Mouse (Mus musculus) thymus, postnatal 14 days (tissue): ENCODE measurements at regions not wholly inside any gene's neighbourhood (a gene's known extent, or its start where the extent isn't known, plus 50 kb on each side); places are given as distances from the start of the nearest gene placed in this dataset.
"Not testable (repeated sequence)": the region's sequence is repeated elsewhere in the genome, so short reads cannot be mapped to it uniquely, and the experiment has no call there.

Experiments
- DNase-seq: peaks from one replicate; pipeline ENCODE4 v3.0.0; 2021

GRCm38 (mm10) chr3:37815771-37816170, 91.5 kb upstream of the Gm5148 start:
- no peak for DNase-seq

DNA sequence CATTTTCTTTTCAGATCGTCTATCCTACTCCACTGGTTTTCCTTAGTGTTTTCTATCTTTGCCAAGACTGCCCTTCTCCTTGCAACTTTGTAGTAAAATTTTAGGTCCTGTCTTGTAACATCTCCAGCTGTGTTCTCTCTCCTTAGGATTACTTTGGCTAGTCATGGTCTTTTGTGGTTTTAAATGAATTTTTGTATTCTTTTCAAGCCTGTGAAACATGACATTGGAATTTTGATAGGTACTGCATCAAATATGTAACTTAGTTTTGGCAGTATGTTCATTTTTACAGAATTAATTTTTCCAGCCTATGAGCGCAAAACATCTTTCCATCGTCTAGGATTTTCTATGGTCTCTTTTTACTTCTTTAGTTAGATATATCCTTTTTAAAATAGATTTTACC, 88.6 kb upstream of the Gm5148 start:
- DNase-seq = no peak

DNA sequence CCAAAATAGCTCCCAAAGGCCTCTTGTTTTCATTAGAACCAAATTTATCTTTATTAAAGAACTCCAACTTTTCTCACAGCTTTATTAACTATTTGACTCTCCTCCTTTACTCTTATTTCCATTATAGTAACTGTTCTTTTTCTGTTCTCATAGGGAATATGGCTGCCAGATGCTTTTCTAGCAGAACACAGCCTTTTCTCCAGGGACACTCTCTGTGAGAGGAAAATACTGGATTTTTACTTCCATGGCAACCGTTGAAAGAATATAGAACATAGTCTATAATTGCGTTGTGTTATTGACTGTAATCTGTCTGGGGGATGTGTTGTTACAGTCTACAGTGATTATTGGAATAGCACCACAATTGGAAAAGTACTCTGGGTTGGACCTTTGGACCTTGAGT, 87.1 kb upstream of the Gm5148 start:
- no peak for DNase-seq

- DNase-seq = no peak
Measured at GRCm38 (mm10) chr3:37810763-37811162, 86.5 kb upstream of the Gm5148 start.

GRCm38 (mm10) chr3:37805805-37806148, 81.5 kb upstream of the Gm5148 start:
- DNase-seq = peak; percentile 78

DNA sequence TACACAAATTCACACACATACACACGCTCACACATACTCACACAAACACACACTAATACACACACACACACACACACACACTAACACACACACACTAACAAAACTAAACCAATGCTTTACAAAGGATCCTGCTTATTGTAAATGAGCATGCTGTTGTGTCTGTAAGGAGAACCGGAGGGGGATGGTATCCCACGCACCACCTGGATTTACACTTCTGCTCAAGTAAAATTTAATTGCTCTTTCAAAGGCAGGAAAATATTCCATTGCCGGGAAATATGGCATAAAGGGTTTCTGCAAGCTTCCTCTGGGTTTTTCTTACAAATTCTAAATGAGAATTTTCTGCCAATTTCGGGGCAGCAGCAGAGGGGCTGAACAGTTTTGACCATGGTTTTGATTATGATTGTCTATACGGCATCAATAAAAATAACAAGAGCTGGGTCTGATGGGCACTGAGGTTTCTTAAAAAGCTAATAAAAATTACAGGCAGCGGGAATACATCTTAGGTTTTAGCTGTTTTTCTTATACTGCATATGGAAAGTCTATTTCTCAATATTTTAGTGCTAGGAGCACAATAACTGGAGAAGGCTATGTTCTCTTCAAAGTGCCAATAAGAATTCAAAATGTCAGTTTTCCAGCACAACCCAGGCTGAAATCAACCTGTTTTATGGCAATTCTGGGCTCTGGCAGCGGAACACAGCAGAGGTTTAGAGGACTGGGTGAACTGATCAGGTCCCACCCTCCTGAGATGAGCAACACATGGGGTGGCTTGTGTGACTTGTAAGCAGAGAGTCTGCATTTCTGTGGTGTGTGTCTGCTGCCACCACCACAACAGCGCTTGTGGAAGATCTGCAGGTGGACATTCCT, 80.9 kb upstream of the Gm5148 start:
- DNase-seq = peak; percentile 21

- peak; percentile 73 for DNase-seq
Measured at GRCm38 (mm10) chr3:37804261-37804660, 80.0 kb upstream of the Gm5148 start.

- DNase-seq = not testable (repeated sequence)
Measured at GRCm38 (mm10) chr3:37803781-37804180, 79.5 kb upstream of the Gm5148 start.

DNA sequence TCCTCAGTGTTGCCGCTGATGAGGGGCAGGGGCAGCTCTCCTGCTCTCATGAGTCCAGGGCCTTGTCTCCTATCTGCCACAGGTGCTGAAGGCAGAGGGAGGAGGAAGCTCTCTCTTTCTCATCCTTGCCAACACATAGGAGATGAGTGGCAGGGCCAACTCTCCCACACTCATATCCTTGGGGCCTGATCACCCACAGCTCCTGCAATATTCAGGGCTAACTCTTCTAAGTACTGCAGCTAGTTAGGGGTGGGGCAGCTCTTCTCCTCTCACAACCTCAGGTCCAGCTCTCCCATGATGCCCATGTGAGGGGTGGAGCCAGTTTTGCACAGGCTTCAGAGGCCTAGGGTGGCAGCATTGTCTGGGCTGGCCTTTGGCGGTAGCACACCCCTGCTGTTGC, 77.3 kb upstream of the Gm5148 start:
- DNase-seq = no peak

- no peak for DNase-seq
Measured at GRCm38 (mm10) chr3:37799809-37800208, 75.5 kb upstream of the Gm5148 start.

GRCm38 (mm10) chr3:37789711-37790110, 65.4 kb upstream of the Gm5148 start:
- no peak for DNase-seq

GRCm38 (mm10) chr3:37789143-37789697, 64.9 kb upstream of the Gm5148 start:
- no peak for DNase-seq

DNA sequence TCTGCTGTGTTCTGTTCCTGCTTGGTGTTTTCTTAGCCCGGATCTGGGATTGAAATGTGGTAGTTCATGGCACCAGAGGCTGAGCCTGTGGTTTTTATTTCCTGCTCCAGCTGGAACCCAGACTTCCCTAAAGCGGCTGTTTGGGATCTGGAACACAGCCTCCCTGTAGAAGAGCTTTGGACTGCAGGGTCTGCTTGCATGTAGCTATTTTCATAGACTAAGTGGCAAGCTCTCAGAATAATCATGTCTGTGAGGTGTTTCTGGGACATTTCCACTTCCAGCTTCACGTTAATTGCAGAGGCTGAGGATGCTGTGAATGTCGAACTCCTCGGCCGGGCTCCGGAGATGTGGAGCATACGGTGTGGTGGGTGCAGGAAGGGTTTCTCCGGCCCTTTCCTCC, 64.1 kb upstream of the Gm5148 start:
- no peak for DNase-seq

DNA sequence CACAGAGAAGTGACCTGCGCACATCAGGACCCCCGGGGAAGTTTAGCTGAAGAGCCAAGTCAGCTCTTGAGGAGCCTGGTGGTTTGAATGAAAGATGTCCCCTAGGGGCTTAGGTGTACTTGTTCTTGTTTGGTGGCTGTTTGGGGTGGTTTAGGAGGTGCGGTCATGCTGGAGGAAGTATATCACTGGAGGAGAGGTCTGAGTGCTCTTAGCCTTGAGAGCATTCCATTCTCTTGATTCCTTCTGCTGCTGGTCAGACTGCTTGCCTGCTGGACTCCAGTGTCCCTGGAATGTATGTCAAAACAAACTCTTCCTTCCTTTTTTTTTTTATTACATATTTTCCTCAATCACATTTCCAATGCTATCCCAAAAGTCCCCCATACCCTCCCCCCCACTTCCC, 62.5 kb upstream of the Gm5148 start:
- no peak for DNase-seq

- no peak for DNase-seq
Measured at GRCm38 (mm10) chr3:37781086-37781485, 56.8 kb upstream of the Gm5148 start.

DNA sequence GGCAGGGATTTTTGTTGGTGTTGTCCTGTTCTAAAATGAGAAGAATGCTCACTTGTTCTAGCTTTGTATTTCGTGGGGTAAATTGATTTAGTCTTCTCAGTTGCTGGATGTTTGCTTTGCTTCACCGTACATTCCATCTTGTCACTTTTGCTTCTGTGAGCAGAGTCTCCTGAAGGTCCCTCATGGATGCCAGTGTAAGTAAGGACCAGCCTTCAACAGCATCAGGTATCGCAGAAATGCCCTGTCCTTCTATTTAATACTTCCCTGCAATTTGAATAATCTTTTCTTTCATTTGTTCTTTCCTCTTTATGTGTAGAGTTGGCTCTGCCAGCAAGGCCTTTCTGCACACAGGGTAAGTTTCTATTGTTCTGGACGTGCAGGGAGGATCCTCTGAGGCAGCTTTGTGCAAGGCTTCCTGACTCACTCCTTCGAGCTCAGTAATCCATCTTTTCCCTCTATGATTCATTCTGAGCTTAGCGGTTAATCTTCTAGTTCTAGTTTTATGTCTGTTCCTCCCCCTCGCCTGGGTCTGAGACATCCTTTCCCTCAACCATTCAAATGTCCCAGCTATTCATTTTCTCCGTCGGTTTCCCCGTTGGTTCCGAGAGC, 55.7 kb upstream of the Gm5148 start:
- no peak for DNase-seq

DNA sequence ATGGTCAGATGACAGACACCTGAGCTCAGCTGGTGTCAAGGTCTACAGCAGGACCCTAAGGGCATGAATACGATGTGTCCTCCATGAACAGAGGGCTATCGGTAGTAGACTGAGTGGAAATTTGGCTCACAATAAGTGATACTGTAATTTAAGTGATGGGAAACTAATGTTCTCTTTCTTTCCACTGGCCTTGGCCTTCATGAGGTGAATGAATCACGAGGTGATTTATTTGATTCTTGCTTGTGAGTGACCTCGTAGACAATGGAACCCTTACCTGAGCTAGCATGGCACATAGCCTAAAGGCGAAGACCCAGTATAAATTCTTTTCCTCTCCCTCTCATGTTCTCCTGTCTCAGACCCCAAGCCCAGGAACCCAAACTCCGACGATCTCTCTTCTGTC, 54.1 kb upstream of the Gm5148 start:
- no peak for DNase-seq

GRCm38 (mm10) chr3:37776224-37776623, 51.9 kb upstream of the Gm5148 start:
- no peak for DNase-seq
